Mouse (Mus musculus) G1E (cell line): ENCODE data around the gene Coa3.

Source experiments
- CTCF ChIP-seq: IDR thresholded peaks from 2 replicates; pipeline ENCODE4 v1.5.1; 2012; ENCODE audit warnings: low read depth, low read length, inconsistent platforms, mixed read lengths
- POLR2AphosphoS5 ChIP-seq: IDR thresholded peaks from 2 replicates; pipeline ENCODE4 v1.6.1; 2012; ENCODE audit warnings: low read depth, low read length, inconsistent platforms; ENCODE audit not compliant: insufficient replicate concordance
- TAL1 ChIP-seq: conservative IDR thresholded peaks from 2 replicates; pipeline ENCODE4 v1.6.1; 2012; ENCODE audit warnings: low read depth, low read length, inconsistent platforms, mixed read lengths

DNA sequence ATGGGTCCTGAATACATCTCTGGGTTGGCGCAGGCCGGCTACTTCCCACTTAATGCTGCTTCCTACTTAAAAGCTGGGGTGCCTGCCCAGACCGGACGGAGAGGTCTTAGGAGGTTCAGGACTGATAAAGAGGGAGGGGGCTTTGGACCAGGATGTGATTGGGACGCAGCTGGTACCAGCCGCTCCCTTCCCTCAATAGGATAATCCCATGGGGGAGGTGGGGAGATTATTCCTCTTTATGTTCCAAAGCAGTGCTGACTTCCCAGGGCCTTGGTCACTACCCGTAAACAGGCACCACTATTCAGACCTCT lies 32.3 kb downstream of the Coa3 start:
- TF ChIP-seq CTCF = no peak
- TF ChIP-seq TAL1 = no peak
- TF ChIP-seq POLR2AphosphoS5 = no peak
